Mouse (Mus musculus) lung, embryonic 14.5 days (tissue): ENCODE data around the gene Creb5. TPM values are rescaled to one million over a fixed set of nuclear protein-coding genes. Genes with fewer than 3 reads are reported as not detected.
A peak's percentile ranks its signal among the peaks of the same experiment; 100 is the strongest.

ENCODE experiments used
- ATAC-seq: fragments of 200-750 bp; cut with Nextera tagmentation; 2 replicates; pipeline ENCODE4 v1.8.0; 2017; ENCODE audit warnings: mild to moderate bottlenecking, moderate TSS enrichment, moderate library complexity; ENCODE audit not compliant: insufficient read depth
- DNase-seq: peaks from one replicate; pipeline ENCODE4 v3.0.0-alpha.2; 2015
- H3K27ac ChIP-seq: fragments of 300-500 bp; sonication (generic); 2 replicates; pipeline ENCODE4 v1.5.1; 2014; ENCODE audit warnings: low read depth, mild to moderate bottlenecking, moderate library complexity
- H3K27me3 ChIP-seq: fragments of 300-500 bp; sonication (generic); 2 replicates; pipeline ENCODE4 v1.6.1; 2014; ENCODE audit warnings: low read length, control low read depth; ENCODE audit not compliant: insufficient read depth
- H3K36me3 ChIP-seq: fragments of 300-500 bp; sonication (generic); 2 replicates; pipeline ENCODE4 v1.6.1; 2014; ENCODE audit warnings: control low read depth; ENCODE audit not compliant: insufficient read depth
- H3K4me1 ChIP-seq: fragments of 300-500 bp; sonication (generic); 2 replicates; pipeline ENCODE4 v1.6.1; 2014; ENCODE audit warnings: antibody characterized with exemption, control low read depth; ENCODE audit not compliant: insufficient read depth
- H3K4me2 ChIP-seq: fragments of 300-500 bp; sonication (generic); 2 replicates; pipeline ENCODE4 v1.6.1; 2014; ENCODE audit warnings: mild to moderate bottlenecking
- H3K4me3 ChIP-seq: fragments of 300-500 bp; sonication (generic); 2 replicates; pipeline ENCODE4 v1.5.1; 2014; ENCODE audit warnings: low read depth, low read length
- H3K9ac ChIP-seq: fragments of 300-500 bp; sonication (generic); 2 replicates; pipeline ENCODE4 v1.6.1; 2014
- H3K9me3 ChIP-seq: fragments of 300-500 bp; sonication (generic); 2 replicates; pipeline ENCODE4 v1.6.1; 2016; ENCODE audit warnings: low read depth, low read length, control low read depth
- CTCF ChIP-seq: IDR thresholded peaks from 2 replicates; pipeline ENCODE4 v1.5.1; 2016; ENCODE audit warnings: antibody characterized with exemption, low read depth
- WGBS: fragments of 180-500 bp; shearing (Covaris S2); extraction: QIAGEN DNeasy Blood & Tissue Kit; methylation state at CpG from one replicate; pipeline ENCODE4 v1.1.7; 2014; 5-methylcytosine and 5-hydroxymethylcytosine counted together
- polyA plus RNA-seq: library from polyadenylated mRNA; unstranded; fragments of >200 nt; fragmentation: Nextera tagmentation; extraction: Ambion mirVana; gene quantifications from 2 replicates; pipeline ENCODE4 v1.2.1, GENCODE M21; 2014

Creb5 gene
- polyA plus RNA-seq, 1 experiment from 2014 or later = 6.4 TPM

- H3K9ac ChIP-seq = no peak overlapping the region
- no peaks in the 10 kb centered on the region for H3K36me3 ChIP-seq
- H3K27me3 ChIP-seq = no peaks in the 10 kb centered on the region
- peaks cover 12% of the 10 kb centered on the region for H3K4me1 ChIP-seq
- H3K9me3 ChIP-seq = no peaks in the 10 kb centered on the region
- no peak for TF ChIP-seq CTCF
- peak; percentile 58; the same call in 1 of the 2 replicates for ATAC-seq
- peak; percentile 62 for DNase-seq
- H3K4me2 ChIP-seq = no peak overlapping the region
- 48% methylated on average over 5 of the region's 5 CpGs for WGBS
- H3K27ac ChIP-seq = no peak overlapping the region
- H3K4me3 ChIP-seq = no peak overlapping the region
Measured at GRCm38 (mm10) chr6:53710560-53710959, 423.5 kb downstream of the Creb5 start.

DNA sequence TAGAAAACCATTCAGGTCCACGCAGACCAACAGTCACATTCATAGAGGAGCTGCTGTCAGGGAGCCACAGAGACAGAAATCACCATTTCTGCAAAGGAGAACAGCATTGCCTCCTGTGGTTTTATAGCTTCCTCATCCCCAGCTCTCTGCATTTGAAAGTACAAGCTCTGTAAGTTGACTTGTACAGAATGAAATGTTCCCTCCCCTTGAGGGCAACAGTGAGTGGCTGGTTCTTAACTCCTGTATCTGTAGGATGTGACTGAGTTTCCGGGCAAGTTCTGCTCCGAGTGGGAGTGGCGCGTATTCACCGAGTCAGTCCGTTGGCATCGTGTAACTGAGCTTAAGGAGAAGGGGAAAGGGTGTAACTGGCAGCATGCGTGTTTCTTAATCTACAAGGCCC lies 426.1 kb downstream of the Creb5 start:
- Histone ChIP-seq H3K9me3 (no peaks in the 10 kb centered on the region), H3K4me1 (peaks cover 13% of the 10 kb centered on the region), H3K4me2 (no peak overlapping the region), H3K27me3 (no peaks in the 10 kb centered on the region), H3K27ac (no peak overlapping the region), H3K4me3 (no peak overlapping the region), H3K36me3 (no peaks in the 10 kb centered on the region), H3K9ac (no peak overlapping the region)
- WGBS = 84% methylated on average over 9 of the region's 9 CpGs
- no peak for ATAC-seq
- no peak for TF ChIP-seq CTCF
- no peak for DNase-seq

DNA sequence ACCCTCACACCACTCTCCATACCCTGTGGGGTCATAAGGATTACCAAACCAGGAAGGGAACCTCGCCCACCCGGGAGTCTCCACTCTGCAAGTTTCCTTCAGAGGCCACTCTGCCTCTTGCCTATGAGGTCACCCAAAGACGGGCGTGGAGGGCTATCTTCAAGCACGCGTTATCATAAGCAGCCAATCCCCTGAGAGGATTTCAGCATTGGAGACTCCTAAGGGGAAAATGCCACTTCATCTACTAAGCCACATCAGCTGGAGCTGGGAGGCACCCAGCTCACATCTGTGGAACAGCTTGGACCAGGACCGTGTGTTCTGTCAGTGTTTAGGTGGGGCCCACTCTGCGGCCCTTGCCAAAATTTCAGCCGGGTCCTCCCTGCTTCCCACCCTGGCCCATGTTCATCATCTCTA lies 427.8 kb downstream of the Creb5 start:
- H3K27me3 ChIP-seq = peaks cover 3% of the 10 kb centered on the region; the same call in 1 of the 2 replicates
- no peak for DNase-seq
- TF ChIP-seq CTCF = no peak

GRCm38 (mm10) chr6:53716013-53716412 lies 428.9 kb downstream of the Creb5 start:
- H3K9me3 ChIP-seq = no peaks in the 10 kb centered on the region
- H3K4me2 ChIP-seq = no peak overlapping the region
- no peaks in the 10 kb centered on the region for H3K36me3 ChIP-seq
- peak; percentile 47; the same call in 1 of the 2 replicates for ATAC-seq
- no peak overlapping the region for H3K9ac ChIP-seq
- TF ChIP-seq CTCF = no peak
- peak; percentile 52 for DNase-seq
- H3K27me3 ChIP-seq = peaks cover 3% of the 10 kb centered on the region; the same call in 1 of the 2 replicates
- peaks cover 9% of the 10 kb centered on the region for H3K4me1 ChIP-seq
- 39% methylated on average over 9 of the region's 9 CpGs for WGBS
- H3K27ac ChIP-seq = no peak overlapping the region
- no peak overlapping the region for H3K4me3 ChIP-seq

More for the DNA sequence above, 427.8 kb downstream of the Creb5 start:
- 70% methylated on average over 9 of the region's 9 CpGs for WGBS
- no peak for ATAC-seq
- H3K9me3 ChIP-seq = no peaks in the 10 kb centered on the region
- H3K4me2 ChIP-seq = no peak overlapping the region
- H3K4me3 ChIP-seq = no peak overlapping the region
- H3K4me1 ChIP-seq = peaks cover 13% of the 10 kb centered on the region
- H3K9ac ChIP-seq = no peak overlapping the region
- H3K27ac ChIP-seq = no peak overlapping the region
- H3K36me3 ChIP-seq = no peaks in the 10 kb centered on the region

DNA sequence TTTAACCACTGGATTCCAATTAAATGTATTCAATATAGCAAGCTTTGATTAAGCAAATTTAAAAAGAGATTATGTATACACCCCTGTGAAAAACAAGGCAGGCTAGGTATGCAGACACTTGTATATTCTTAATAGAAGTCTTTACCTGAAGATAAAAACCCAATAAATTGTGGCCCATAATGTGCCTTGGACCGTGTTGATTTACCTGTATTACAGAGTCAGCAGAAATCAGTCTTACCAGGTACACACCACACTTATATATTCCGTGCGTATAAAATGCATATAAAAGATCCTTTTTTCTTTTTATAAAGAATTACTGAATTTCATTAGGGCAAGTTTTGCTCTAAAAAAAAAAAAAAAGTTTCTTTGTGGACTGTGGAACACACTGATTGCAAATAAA lies 432.9 kb downstream of the Creb5 start:
- no peak overlapping the region for H3K4me3 ChIP-seq
- DNase-seq (no peak), ATAC-seq (no peak)
- H3K9ac ChIP-seq = no peak overlapping the region
- H3K27ac ChIP-seq = no peak overlapping the region
- WGBS = 84% methylated on average over 3 of the region's 3 CpGs
- H3K9me3 ChIP-seq = no peaks in the 10 kb centered on the region
- H3K4me2 ChIP-seq = no peak overlapping the region
- no peak for TF ChIP-seq CTCF
- H3K4me1 ChIP-seq = peaks cover 6% of the 10 kb centered on the region
- H3K27me3 ChIP-seq = peaks cover 7% of the 10 kb centered on the region; the same call in 1 of the 2 replicates
- H3K36me3 ChIP-seq = no peaks in the 10 kb centered on the region

- Histone ChIP-seq H3K4me1 (no peaks in the 10 kb centered on the region), H3K27ac (no peak overlapping the region), H3K9me3 (no peaks in the 10 kb centered on the region), H3K9ac (no peak overlapping the region), H3K4me3 (no peak overlapping the region), H3K4me2 (no peak overlapping the region), H3K27me3 (peaks cover 7% of the 10 kb centered on the region; the same call in 1 of the 2 replicates), H3K36me3 (no peaks in the 10 kb centered on the region)
- no peak for ATAC-seq
- DNase-seq = peak; percentile 79
- TF ChIP-seq CTCF = peak; percentile 97
- 9% methylated on average over 9 of the region's 9 CpGs for WGBS
Measured at GRCm38 (mm10) chr6:53721595-53721994, 434.5 kb downstream of the Creb5 start.

DNA sequence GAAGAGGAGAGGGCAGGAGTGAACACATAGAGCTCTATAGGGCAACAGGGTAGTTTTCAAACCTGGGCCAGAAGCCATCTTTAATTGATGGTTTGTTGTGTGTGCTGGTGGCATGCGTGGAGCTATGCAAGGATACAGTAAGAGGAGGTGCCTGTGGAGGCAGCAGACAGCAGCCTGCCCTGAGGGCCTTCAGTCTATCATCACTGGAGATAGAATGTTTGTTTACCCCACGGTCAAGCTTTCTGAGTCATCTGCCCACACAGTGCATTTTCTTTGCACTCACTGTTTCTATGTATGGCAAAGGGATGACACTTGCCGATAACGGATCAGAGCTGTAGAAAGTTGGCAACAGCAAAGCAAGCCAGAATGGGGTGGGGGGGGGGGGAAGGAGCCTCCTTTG lies 435.6 kb downstream of the Creb5 start:
- Histone ChIP-seq H3K27ac (no peak overlapping the region), H3K4me2 (no peak overlapping the region), H3K9me3 (no peaks in the 10 kb centered on the region), H3K27me3 (peaks cover 7% of the 10 kb centered on the region; the same call in 1 of the 2 replicates), H3K36me3 (no peaks in the 10 kb centered on the region), H3K4me1 (no peaks in the 10 kb centered on the region), H3K4me3 (no peak overlapping the region), H3K9ac (no peak overlapping the region)
- no peak for TF ChIP-seq CTCF
- 57% methylated on average over 4 of the region's 4 CpGs for WGBS
- DNase-seq (no peak), ATAC-seq (no peak)

GRCm38 (mm10) chr6:53730487-53730886 lies 443.4 kb downstream of the Creb5 start:
- TF ChIP-seq CTCF = no peak
- 73% methylated on average over 7 of the region's 7 CpGs for WGBS
- Histone ChIP-seq H3K4me3 (no peak overlapping the region), H3K36me3 (no peaks in the 10 kb centered on the region), H3K9ac (no peak overlapping the region), H3K4me2 (no peak overlapping the region), H3K9me3 (no peaks in the 10 kb centered on the region), H3K27me3 (no peaks in the 10 kb centered on the region), H3K27ac (no peak overlapping the region), H3K4me1 (no peaks in the 10 kb centered on the region)
- ATAC-seq = no peak
- no peak for DNase-seq
